Mouse (Mus musculus) small intestine, adult 2 months (tissue): ENCODE data around the gene AC124502.3.

ENCODE experiments used
- CTCF ChIP-seq: fragments of 200-500 bp; IDR thresholded peaks from 2 replicates; pipeline ENCODE4 v1.5.1; 2012; ENCODE audit warnings: low read depth, mild to moderate bottlenecking, control low read depth, inconsistent platforms, low read length, moderate library complexity, mixed read lengths; ENCODE audit not compliant: insufficient replicate concordance, insufficient read length; ENCODE audit errors: extremely low read depth
- POLR2A ChIP-seq: fragments of 200-500 bp; IDR thresholded peaks from 2 replicates; pipeline ENCODE4 v1.6.1; 2012; ENCODE audit warnings: low read depth, mild to moderate bottlenecking, control low read depth, inconsistent platforms, low read length, moderate library complexity

- no peak for TF ChIP-seq CTCF
- no peak for TF ChIP-seq POLR2A
Measured at GRCm38 (mm10) chr19:5062446-5062845, 23.8 kb downstream of the AC124502.3 start.
